Mouse (Mus musculus) cerebral cortex, adult 2 months (tissue): Measurements from ENCODE around the gene Ints6l.

Source experiments
- WGBS: fragments of 180-500 bp; shearing (Covaris S2); methylation state at CpG from one replicate; pipeline ENCODE4 v1.1.7; 2018; 5-methylcytosine and 5-hydroxymethylcytosine counted together

The Ints6l gene

DNA sequence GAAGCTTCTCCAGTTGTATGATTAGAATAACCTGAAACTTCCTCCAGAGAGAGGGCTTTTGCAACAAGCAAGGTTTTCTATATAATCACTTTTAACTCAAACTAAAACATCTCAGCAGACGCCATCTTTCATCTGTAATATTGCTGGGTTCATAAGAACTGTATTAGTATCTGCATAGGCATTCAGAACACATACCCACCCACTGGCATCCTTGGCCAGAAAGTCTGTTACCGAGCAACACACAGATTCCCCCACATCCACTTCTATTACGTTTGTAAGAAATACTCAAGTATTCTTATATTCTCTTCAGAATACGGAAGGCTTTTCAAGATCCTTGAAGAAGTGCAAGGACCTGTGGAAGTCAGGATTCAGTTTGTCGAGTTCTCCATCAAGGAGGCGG lies 69.8 kb downstream of the Ints6l start, which contains the start of gene Gm10477:
Gene Gm10477 (plus strand): TSS at position 301 of the 400 bp plus-strand sequence.
- WGBS, result 68% methylated on average over 6 of the region's 6 CpGs

- 2% methylated on average over 3 of the region's 3 CpGs for WGBS
Observed at GRCm38 (mm10) chrX:56531266-56531665, 76.6 kb downstream of the Ints6l start.

DNA sequence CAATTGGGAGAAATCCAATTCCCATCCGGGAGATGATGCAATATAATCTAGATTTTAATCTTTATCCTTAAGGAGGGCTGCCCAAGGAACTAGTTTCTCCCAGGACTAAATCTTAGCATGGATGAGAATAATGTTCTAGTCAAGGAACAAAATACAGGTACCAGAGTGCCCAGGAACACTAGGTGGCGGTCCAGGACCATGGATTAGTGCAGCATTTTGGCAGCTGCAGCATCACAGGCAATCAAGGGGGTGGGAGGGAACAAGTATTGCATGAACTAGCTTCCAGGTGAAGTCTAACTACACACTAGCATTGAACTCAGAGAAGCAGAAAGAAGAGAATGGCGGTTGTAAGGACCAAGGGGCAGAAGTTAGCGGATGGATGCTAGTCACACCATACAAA lies 82.5 kb downstream of the Ints6l start:
- WGBS, result 48% methylated on average over 4 of the region's 4 CpGs

GRCm38 (mm10) chrX:56549506-56549905 lies 94.8 kb downstream of the Ints6l start, which contains the start of gene Gm648:
Gm648 (minus strand) TSS chrX:56549606.
- 87% methylated on average over 7 of the region's 7 CpGs for WGBS

- WGBS, result 85% methylated on average over 3 of the region's 3 CpGs
Observed at GRCm38 (mm10) chrX:56553584-56553983, 98.9 kb downstream of the Ints6l start.
